Mouse (Mus musculus): ENCODE results near the gene Pak7.

DNA sequence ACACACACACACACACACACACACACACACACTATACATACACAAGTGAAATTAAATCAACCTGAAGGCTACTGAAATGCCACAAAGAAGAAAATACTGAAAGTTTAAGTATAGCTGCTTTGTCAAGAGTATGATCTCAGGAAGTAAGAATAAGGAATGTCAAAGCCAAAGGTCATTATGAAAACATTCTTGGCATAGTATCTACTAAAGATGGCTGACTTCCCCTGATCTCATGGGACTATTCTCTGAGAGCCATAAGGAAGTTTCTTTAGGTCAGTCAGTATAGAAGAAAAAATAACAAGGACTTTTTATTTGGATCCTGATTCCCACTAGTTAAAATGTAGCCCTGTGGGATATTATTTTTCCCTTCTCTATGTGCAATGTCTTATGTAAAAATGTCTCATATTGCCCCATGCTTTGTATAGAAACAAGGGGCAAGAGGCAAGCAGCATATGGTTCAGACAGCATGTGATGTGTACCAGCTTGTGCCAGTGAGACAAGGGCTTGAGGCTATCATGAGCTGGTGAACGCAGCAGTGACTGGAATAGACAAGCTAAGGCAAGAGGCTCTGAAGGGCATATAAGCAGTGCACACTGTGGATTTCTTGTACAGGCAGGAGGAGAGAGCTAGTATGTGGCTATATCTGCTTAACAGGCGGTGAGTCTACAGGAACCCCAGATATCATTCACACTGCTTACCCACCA lies 36.2 kb downstream of the Pak7 start:
- TF ChIP-seq CTCF (IDR thresholded peaks at IDR 0.05; ENCODE audit: borderline replicate concordance, control insufficient read depth, extremely low read depth, insufficient read depth, low read length, poor library complexity) (no peak), POLR2A (IDR thresholded peaks at IDR 0.05; ENCODE audit: control insufficient read depth, extremely low read depth, insufficient read depth, low read length, poor library complexity) (no peak)

Measured in thymus, adult 2 months (tissue).